In genomic region chr14:45529411-45530363, GRCm38 (mm10) we compare ENCODE assay signal across 8 mouse cellular contexts. TPM values are rescaled to one million over a fixed set of nuclear protein-coding genes. Genes with fewer than 3 reads are reported as not detected.
DNase-seq lines count a peak whose midpoint lies in the region; ATAC-seq lines count a peak whose summit lies in the region.
"Had no signal": no experiment of that assay in that cellular context is flagged by ENCODE, and none has a peak within 500 bp of the region (broad histone marks: within the 10 kb centered on the region; RNA-seq: fewer than 3 reads in every experiment).

Fermt2 (minus strand) TSS chr14:45530118.

- no peaks in the 10 kb centered on the region for H3K9me3 ChIP-seq in intestine, embryonic 16.5 days (ENCODE audit: control insufficient read depth, low read length)
- H3K9me3 ChIP-seq in midbrain, embryonic 12.5 days: no peaks in the 10 kb centered on the region
- H3K9me3 ChIP-seq in stomach, embryonic 14.5 days (ENCODE audit: control insufficient read depth, low read depth, low read length): no peaks in the 10 kb centered on the region

- intact Hi-C loops in left cerebral cortex, postnatal 36 days (cut with DNase I): loop anchor here (5.0 kb wide), 1 partner anchor 62 kb away; no protein-coding TSS in a partner anchor

- H3K4me1 ChIP-seq in intestine, embryonic 16.5 days (ENCODE audit: control insufficient read depth, insufficient read depth, low read length): peaks cover 6% of the 10 kb centered on the region; the same call in 1 of the 2 replicates
- peaks cover 20% of the 10 kb centered on the region for H3K4me1 ChIP-seq in midbrain, embryonic 12.5 days
- peaks cover 15% of the 10 kb centered on the region; the same call in 1 of the 2 replicates for H3K4me1 ChIP-seq in stomach, embryonic 14.5 days (ENCODE audit: control insufficient read depth, insufficient read depth, low read length)

- H3K4me2 ChIP-seq in intestine, embryonic 16.5 days (ENCODE audit: low read depth, low read length): peak within 1 kb of the TSS; percentile 75
- H3K4me2 ChIP-seq in midbrain, embryonic 12.5 days (replicated peaks): peak within 1 kb of the TSS; percentile 65
- H3K4me2 ChIP-seq in stomach, embryonic 14.5 days (replicated peaks; ENCODE audit: low read depth, low read length): peak within 1 kb of the TSS; percentile 62

- H3K4me3 ChIP-seq in intestine, embryonic 16.5 days (ENCODE audit: low read length): peak within 1 kb of the TSS; percentile 75
- peak within 1 kb of the TSS; percentile 82 for H3K4me3 ChIP-seq in midbrain, embryonic 12.5 days
- H3K4me3 ChIP-seq in stomach, embryonic 14.5 days (ENCODE audit: low read depth, low read length): peak within 1 kb of the TSS; percentile 76

- H3K27ac ChIP-seq in intestine, embryonic 16.5 days (ENCODE audit: low read length): peak within 1 kb of the TSS; percentile 94
- peak within 1 kb of the TSS; percentile 94 for H3K27ac ChIP-seq in midbrain, embryonic 12.5 days (replicated peaks)
- H3K27ac ChIP-seq in stomach, embryonic 14.5 days (ENCODE audit: low read length): peak within 1 kb of the TSS; percentile 97

- H3K36me3 ChIP-seq in intestine, embryonic 16.5 days (ENCODE audit: control insufficient read depth, insufficient read depth, low read length): no peaks in the 10 kb centered on the region
- no peaks in the 10 kb centered on the region for H3K36me3 ChIP-seq in midbrain, embryonic 12.5 days
- H3K36me3 ChIP-seq in stomach, embryonic 14.5 days (ENCODE audit: control insufficient read depth, insufficient read depth, low read length): no peaks in the 10 kb centered on the region; the same call in 1 of the 2 replicates

- DNase-seq in adrenal gland, postnatal 36 days: peak; percentile 91 to 94
- DNase-seq in embryo, embryonic 11.5 days (ENCODE audit: low read depth, low spot score): peak; percentile 80
- peak; percentile 84 to 91 for DNase-seq in gastrocnemius, postnatal 4 days (ENCODE audit: low spot score in 2 of 2)
- DNase-seq in left cerebral cortex, postnatal 36 days (ENCODE audit: low spot score in 2 of 2): peak; percentile 79 to 83

- WGBS in intestine, embryonic 16.5 days: 2% methylated on average over 65 of the region's 126 CpGs
- under 1% methylated on average over 52 of the region's 126 CpGs for WGBS in midbrain, embryonic 12.5 days
- WGBS in stomach, embryonic 14.5 days: under 1% methylated on average over 64 of the region's 126 CpGs

- H3K27me3 ChIP-seq in intestine, embryonic 16.5 days (replicated peaks; ENCODE audit: control insufficient read depth, insufficient read depth, low read length): 0 out of 2 replicates have a peak, but pooled peaks cover 2% of the 10 kb centered on the region
- H3K27me3 ChIP-seq in midbrain, embryonic 12.5 days: no peaks in the 10 kb centered on the region
- H3K27me3 ChIP-seq in stomach, embryonic 14.5 days (ENCODE audit: control insufficient read depth, insufficient read depth, low read length): no peaks in the 10 kb centered on the region

- peak; percentile 90 for ATAC-seq in intestine, embryonic 16.5 days
- ATAC-seq in midbrain, embryonic 12.5 days (ENCODE audit: low FRiP score, low read depth): peak; percentile 92
- ATAC-seq in stomach, embryonic 14.5 days (ENCODE audit: insufficient number of reproducible peaks, insufficient read depth, low FRiP score, low read depth): peak; percentile 91

- H3K9ac ChIP-seq in intestine, embryonic 16.5 days (ENCODE audit: low read depth, low read length): peak within 1 kb of the TSS; percentile 82
- H3K9ac ChIP-seq in midbrain, embryonic 12.5 days (replicated peaks): peak within 1 kb of the TSS; percentile 83
- H3K9ac ChIP-seq in stomach, embryonic 14.5 days (replicated peaks; ENCODE audit: low read depth, low read length): peak within 1 kb of the TSS; percentile 80

RNA-seq across cellular contexts. Expression of gene Fermt2, which starts in this region (rescaled TPM):
- total RNA-seq in adrenal gland, postnatal 36 days (2021): 100 to 1,000 TPM; 105 to 134 TPM
- total RNA-seq in gastrocnemius, postnatal 4 days (2021): 100 to 1,000 TPM; 210 to 227 TPM
- polyA plus RNA-seq in intestine, embryonic 16.5 days (2015; fragmentation: Nextera tagmentation; extraction: Ambion mirVana): 142 and 152 TPM in 2 replicates
- 10 to 100 TPM; 91.8 to 91.9 TPM for total RNA-seq in left cerebral cortex, postnatal 36 days (2021)
- 66.5 and 72.1 TPM in 2 replicates for polyA plus RNA-seq in midbrain, embryonic 12.5 days (2016; fragmentation: Nextera tagmentation; extraction: Ambion mirVana)
- 223 and 245 TPM in 2 replicates for polyA plus RNA-seq in stomach, embryonic 14.5 days (2014; fragmentation: Nextera tagmentation; extraction: Ambion mirVana)
- total RNA-seq: neutrophil, adult 5-6 weeks had no signal

Comparison
In these comparisons a context has a peak if more than half of its experiments do, and no peak if none do; other contexts are left out.
1. Peak in every context shown above with its lines: DNase-seq, ATAC-seq, H3K4me3 ChIP-seq and H3K27ac ChIP-seq.